Mouse (Mus musculus): ENCODE results near the gene Mc3r. TPM values are rescaled to one million over a fixed set of nuclear protein-coding genes. Genes with fewer than 3 reads are reported as not detected.

The Mc3r gene
- polyA plus RNA-seq, 1 experiment from 2014 or later = not detected

DNA sequence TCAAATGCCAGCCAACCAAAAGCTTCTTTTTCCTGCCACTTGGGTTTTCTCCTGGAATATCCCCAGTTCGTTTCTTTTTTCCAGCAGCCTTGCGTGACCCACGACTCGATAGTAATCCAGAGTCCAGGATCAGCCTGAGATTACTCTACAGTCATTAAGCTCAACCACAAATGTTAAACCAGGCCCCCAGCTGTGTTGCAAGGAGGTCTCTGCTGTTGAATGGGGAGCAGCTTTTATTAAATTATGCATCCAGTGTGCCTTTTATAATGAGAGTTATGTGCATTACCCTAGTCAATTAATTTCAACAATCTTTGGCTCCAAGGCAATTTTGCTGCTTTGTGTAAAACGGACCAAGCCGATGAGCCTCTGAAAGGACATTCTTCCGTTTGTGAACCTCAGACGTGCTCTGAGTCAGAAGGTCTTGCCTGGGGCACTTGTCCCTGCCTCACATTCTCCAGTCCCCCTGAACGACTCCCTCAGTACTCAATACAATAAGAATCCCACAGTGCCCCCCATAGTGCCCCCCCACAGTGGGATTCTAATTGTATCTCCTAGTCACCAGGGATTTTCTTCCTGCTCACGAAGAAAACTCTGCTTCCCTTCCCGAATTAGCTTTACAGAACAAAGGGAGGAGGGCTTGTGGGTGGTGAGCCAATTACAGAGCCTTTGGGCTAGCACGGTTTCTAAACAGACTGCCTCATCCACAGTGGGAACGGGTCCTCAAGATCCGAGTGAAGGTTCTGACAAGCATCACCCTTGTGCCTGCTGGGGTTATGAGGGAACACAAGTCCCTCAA lies 51.0 kb downstream of the Mc3r start:
- Histone ChIP-seq H3K36me3 (ENCODE audit: control insufficient read depth, insufficient read depth, low read length) (no peaks in the 10 kb centered on the region), H3K9ac (ENCODE audit: low read length) (peak overlapping the region; percentile 44), H3K4me3 (ENCODE audit: low read depth, low read length) (no peak overlapping the region), H3K27me3 (ENCODE audit: control insufficient read depth, insufficient read depth, low read length) (no peaks in the 10 kb centered on the region), H3K4me2 (peak overlapping the region; percentile 14), H3K9me3 (ENCODE audit: control insufficient read depth, low read length) (no peaks in the 10 kb centered on the region), H3K27ac (ENCODE audit: low read depth, low read length) (0 out of 2 replicates have a peak overlapping the region, but pooled peaks have one; percentile 2), H3K4me1 (ENCODE audit: control insufficient read depth, insufficient read depth, low read length) (peaks cover 10% of the 10 kb centered on the region)
- ATAC-seq (ENCODE audit: low FRiP score) (peak; percentile 74), DNase-seq (ENCODE audit: low spot score, missing footprints) (peak; percentile 92)
- 4% methylated on average over 14 of the region's 14 CpGs for WGBS

Other genes with a start within 250 kb of the Mc3r start
- 0.80 and 1.2 TPM in 2 replicates for gene Cbln4, start 205.0 kb upstream of the Mc3r start, polyA plus RNA-seq (2014; fragmentation: Nextera tagmentation; extraction: Ambion mirVana)
- 32.2 and 33.0 TPM in 2 replicates for gene Fam210b, start 97.1 kb downstream of the Mc3r start, polyA plus RNA-seq (2014; fragmentation: Nextera tagmentation; extraction: Ambion mirVana)
- 163 and 169 TPM in 2 replicates for gene Aurka, start 122.0 kb downstream of the Mc3r start, polyA plus RNA-seq (2014; fragmentation: Nextera tagmentation; extraction: Ambion mirVana)
- gene Cstf1, start 122.2 kb downstream of the Mc3r start, polyA plus RNA-seq (2014; fragmentation: Nextera tagmentation; extraction: Ambion mirVana) = 48.0 and 50.2 TPM in 2 replicates
- gene Cass4, start 145.3 kb downstream of the Mc3r start, polyA plus RNA-seq (2014; fragmentation: Nextera tagmentation; extraction: Ambion mirVana) = 0.31 TPM in 1 of 2 replicates, not detected in the other
- 86.8 and 94.7 TPM in 2 replicates for gene Rtf2, start 192.1 kb downstream of the Mc3r start, polyA plus RNA-seq (2014; fragmentation: Nextera tagmentation; extraction: Ambion mirVana)
- 0.84 and 0.86 TPM in 2 replicates for gene Gcnt7, start 210.1 kb downstream of the Mc3r start, polyA plus RNA-seq (2014; fragmentation: Nextera tagmentation; extraction: Ambion mirVana)
- 0.65 TPM in 1 of 2 replicates, not detected in the other for gene Fam209, start 224.0 kb downstream of the Mc3r start, polyA plus RNA-seq (2014; fragmentation: Nextera tagmentation; extraction: Ambion mirVana)

Data from midbrain, embryonic 11.5 days (tissue).